Mouse (Mus musculus) MEL (cell line): ENCODE data around the gene Prkcq. TPM values are rescaled to one million over a fixed set of nuclear protein-coding genes. Genes with fewer than 3 reads are reported as not detected.

Source experiments
- DNase-seq: peaks from one replicate; pipeline ENCODE4 v3.0.0; 2011; ENCODE audit warnings: low read depth, low spot score
- H3K27ac ChIP-seq: 2 replicates; pipeline ENCODE4 v1.5.1; 2012; ENCODE audit warnings: low read depth, mild to moderate bottlenecking, control low read depth, low read length, moderate library complexity; ENCODE audit not compliant: control insufficient read depth
- H3K27me3 ChIP-seq, 2 experiments: fragments of 150-350 bp in 1 of 2; sonication (generic) in 1 of 2; 2 replicates each; pipeline ENCODE4 v1.6.1; 2012; ENCODE audit warnings: low read length in 2 of 2, mild to moderate bottlenecking in 2 of 2, improper control_type of control experiment in 1 of 2, moderate library complexity in 1 of 2; ENCODE audit not compliant: insufficient read depth in 2 of 2, control insufficient read depth in 1 of 2
- H3K36me3 ChIP-seq, 2 experiments: 2 replicates each; pipeline ENCODE4 v1.6.1; 2012 to 2014; ENCODE audit warnings: low read length in 2 of 2, improper control_type of control experiment in 1 of 2, inconsistent platforms in 1 of 2, mild to moderate bottlenecking in 1 of 2; ENCODE audit not compliant: insufficient read depth in 2 of 2, control insufficient read depth in 1 of 2
- H3K4me1 ChIP-seq, 2 experiments: fragments of 150-350 bp in 1 of 2; sonication (generic) in 1 of 2; 2 replicates each; pipeline ENCODE4 v1.6.1; 2012; ENCODE audit warnings: low read length in 2 of 2, improper control_type of control experiment in 1 of 2, mild to moderate bottlenecking in 1 of 2; ENCODE audit not compliant: insufficient read depth in 2 of 2, control insufficient read depth in 1 of 2
- H3K4me3 ChIP-seq, 2 experiments: fragments of 150-350 bp in 1 of 2; sonication (generic) in 1 of 2; 2 replicates each; pipeline ENCODE4 v1.5.1; 2012; ENCODE audit warnings: low read depth in 2 of 2, low read length in 2 of 2, mild to moderate bottlenecking in 2 of 2, moderate library complexity in 2 of 2, control low read depth in 1 of 2, improper control_type of control experiment in 1 of 2; ENCODE audit not compliant: control insufficient read depth in 1 of 2, insufficient read depth in 1 of 2
- H3K79me2 ChIP-seq: 2 replicates; pipeline ENCODE4 v1.6.1; 2012; ENCODE audit warnings: mild to moderate bottlenecking, low read length, moderate library complexity; ENCODE audit not compliant: control insufficient read depth, poor library complexity, insufficient read depth
- H3K9ac ChIP-seq: 2 replicates; pipeline ENCODE4 v1.6.1; 2012; ENCODE audit warnings: low read depth, mild to moderate bottlenecking, control low read depth, low read length, moderate library complexity; ENCODE audit not compliant: control insufficient read depth, poor library complexity, severe bottlenecking
- H3K9me3 ChIP-seq: fragments of 150-350 bp; sonication (generic); replicated peaks from 2 replicates; pipeline ENCODE4 v1.6.1; 2012; ENCODE audit warnings: mild to moderate bottlenecking, low read length, improper control_type of control experiment, moderate library complexity; ENCODE audit not compliant: insufficient read depth
- CHD1 ChIP-seq: IDR thresholded peaks from 2 replicates; pipeline ENCODE4 v1.6.1; 2012; ENCODE audit warnings: low read depth, mild to moderate bottlenecking, inconsistent platforms, low read length, improper control_type of control experiment
- E2F4 ChIP-seq: IDR thresholded peaks from 2 replicates; pipeline ENCODE4 v1.6.1; 2011; ENCODE audit warnings: low read depth, low read length, improper control_type of control experiment, borderline replicate concordance
- ELF1 ChIP-seq: IDR thresholded peaks from 2 replicates; pipeline ENCODE4 v1.6.1; 2014; ENCODE audit warnings: low read depth, mild to moderate bottlenecking, inconsistent platforms, low read length, improper control_type of control experiment, moderate library complexity
- GABPA ChIP-seq: IDR thresholded peaks from 2 replicates; pipeline ENCODE4 v1.6.1; 2012; ENCODE audit warnings: low read depth, mild to moderate bottlenecking, inconsistent platforms, low read length, improper control_type of control experiment, moderate library complexity
- GATA1 ChIP-seq: IDR thresholded peaks from 2 replicates; pipeline ENCODE4 v1.6.1; 2011; ENCODE audit warnings: low read depth, low read length, improper control_type of control experiment
- HCFC1 ChIP-seq: IDR thresholded peaks from 2 replicates; pipeline ENCODE4 v1.6.1; 2012; ENCODE audit warnings: low read depth, mild to moderate bottlenecking, inconsistent platforms, low read length, improper control_type of control experiment, moderate library complexity
- JUND ChIP-seq: IDR thresholded peaks from 2 replicates; pipeline ENCODE4 v1.6.1; 2011; ENCODE audit warnings: low read depth, mild to moderate bottlenecking, improper control_type of control experiment, low read length
- MAX ChIP-seq: IDR thresholded peaks from 2 replicates; pipeline ENCODE4 v1.6.1; 2011; ENCODE audit warnings: low read length, improper control_type of control experiment
- MEF2A ChIP-seq: IDR thresholded peaks from 2 replicates; pipeline ENCODE4 v1.6.1; 2014; ENCODE audit warnings: low read depth, mild to moderate bottlenecking, inconsistent platforms, low read length, improper control_type of control experiment; ENCODE audit not compliant: poor library complexity, insufficient replicate concordance, severe bottlenecking; ENCODE audit errors: extremely low read depth
- MXI1 ChIP-seq: IDR thresholded peaks from 2 replicates; pipeline ENCODE4 v1.6.1; 2011; ENCODE audit warnings: mild to moderate bottlenecking, low read depth, low read length, improper control_type of control experiment
- MYC ChIP-seq: IDR thresholded peaks from 2 replicates; pipeline ENCODE4 v1.6.1; 2011; ENCODE audit warnings: low read depth, mild to moderate bottlenecking, low read length, improper control_type of control experiment, moderate library complexity
- NELFE ChIP-seq: IDR thresholded peaks from 2 replicates; pipeline ENCODE4 v1.6.1; 2011; ENCODE audit warnings: low read depth, low read length, improper control_type of control experiment
- POLR2AphosphoS2 ChIP-seq: IDR thresholded peaks from 2 replicates; pipeline ENCODE4 v1.6.1; 2011; ENCODE audit warnings: low read length, improper control_type of control experiment
- RCOR1 ChIP-seq: IDR thresholded peaks from 2 replicates; pipeline ENCODE4 v1.6.1; 2012; ENCODE audit warnings: low read depth, mild to moderate bottlenecking, inconsistent platforms, low read length, improper control_type of control experiment
- SMC3 ChIP-seq: IDR thresholded peaks from 2 replicates; pipeline ENCODE4 v1.6.1; 2011; ENCODE audit warnings: low read depth, low read length, improper control_type of control experiment
- TAL1 ChIP-seq: IDR thresholded peaks from 2 replicates; pipeline ENCODE4 v1.6.1; 2012; ENCODE audit warnings: mild to moderate bottlenecking, inconsistent platforms, low read length, moderate library complexity, mixed read lengths
- TBP ChIP-seq: IDR thresholded peaks from 2 replicates; pipeline ENCODE4 v1.8.0; 2011; ENCODE audit warnings: low read depth, low read length, improper control_type of control experiment
- UBTF ChIP-seq: IDR thresholded peaks from 2 replicates; pipeline ENCODE4 v1.6.1; 2012; ENCODE audit warnings: low read depth, mild to moderate bottlenecking, inconsistent platforms, low read length, improper control_type of control experiment, moderate library complexity, borderline replicate concordance; ENCODE audit not compliant: insufficient read depth
- USF2 ChIP-seq, 2 experiments: IDR thresholded peaks; 2 replicates each; pipeline ENCODE4 v1.6.1; 2011 to 2012; ENCODE audit warnings: improper control_type of control experiment in 2 of 2, low read length in 2 of 2, borderline replicate concordance in 1 of 2, inconsistent platforms in 1 of 2, low read depth in 1 of 2, mild to moderate bottlenecking in 1 of 2; ENCODE audit not compliant: insufficient read depth in 1 of 2
- ZC3H11A ChIP-seq: IDR thresholded peaks from 2 replicates; pipeline ENCODE4 v1.6.1; 2012; ENCODE audit warnings: low read depth, mild to moderate bottlenecking, inconsistent platforms, low read length, improper control_type of control experiment
- ZMIZ1 ChIP-seq: IDR thresholded peaks from 2 replicates; pipeline ENCODE4 v1.6.1; 2012; ENCODE audit warnings: low read depth, mild to moderate bottlenecking, inconsistent platforms, low read length, improper control_type of control experiment, moderate library complexity
- ZNF384 ChIP-seq: IDR thresholded peaks from 2 replicates; pipeline ENCODE4 v1.6.1; 2012; ENCODE audit warnings: low read depth, mild to moderate bottlenecking, inconsistent platforms, low read length, improper control_type of control experiment
- polyA plus RNA-seq, 2 experiments: library from polyadenylated mRNA; stranded (reverse) in 1 of 2; unstranded in 1 of 2; fragments of >175 nt in 1 of 2; fragments of >200 nt in 1 of 2; gene quantifications; 2 replicates each; pipeline versions ENCODE4 v1.2.1 to v1.2.4; 2012; ENCODE audit warnings: low replicate concordance in 2 of 2, low read depth in 1 of 2; ENCODE audit not compliant: insufficient read length in 2 of 2, insufficient read depth in 1 of 2, missing spikeins in 1 of 2
- total RNA-seq: library from RNA; depleted of rRNA; stranded (reverse); fragments of 300-350 nt; gene quantifications from 2 replicates; pipeline ENCODE4 v1.2.3, GENCODE M21; 2012

Gene Prkcq
- total and polyA plus RNA-seq, 3 experiments, result 0.12 to 0.19 TPM; not detected in 1

DNA sequence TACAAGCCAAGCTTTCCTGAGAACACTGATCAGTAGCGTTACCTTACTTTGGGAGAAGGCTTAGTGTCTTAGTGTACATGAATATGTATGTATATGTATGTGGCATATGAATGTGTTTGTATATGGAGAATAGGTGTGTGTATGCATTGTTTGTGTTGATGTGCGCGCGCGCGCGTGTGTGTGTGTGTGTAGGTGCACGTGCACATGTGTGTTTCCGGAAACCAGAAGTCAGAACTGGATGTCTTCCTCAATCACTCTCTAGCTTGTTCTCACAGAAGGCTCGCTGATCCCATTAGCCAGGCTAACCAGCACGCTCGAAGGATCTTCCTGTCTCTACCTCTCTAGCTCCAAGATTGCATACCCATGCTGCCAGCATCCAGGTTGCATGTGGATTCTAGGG, 6.0 kb downstream of the Prkcq start:
- Histone ChIP-seq H3K4me1 (no peaks in the 10 kb centered on the region), H3K27ac (no peak overlapping the region), H3K9ac (no peak overlapping the region)
- TF ChIP-seq SMC3 (no peak), JUND (no peak), MXI1 (no peak), USF2 (IDR thresholded peaks at IDR 0.05; ENCODE audit: borderline replicate concordance in 1 of 2, insufficient read depth in 1 of 2, low read depth in 1 of 2, low read length in 2 of 2) (no peak), MAX (no peak), ELF1 (no peak), MYC (no peak)
- TF ChIP-seq, all 39 proteins: peak for 0
- Histone ChIP-seq H3K4me3 (no peak overlapping the region), H3K36me3 (no peaks in the 10 kb centered on the region), H3K9me3 (no peaks in the 10 kb centered on the region), H3K79me2 (no peaks in the 10 kb centered on the region), H3K27me3 (peaks cover 12 to 23% of the 10 kb centered on the region in 2 experiments)
- no peak for DNase-seq

DNA sequence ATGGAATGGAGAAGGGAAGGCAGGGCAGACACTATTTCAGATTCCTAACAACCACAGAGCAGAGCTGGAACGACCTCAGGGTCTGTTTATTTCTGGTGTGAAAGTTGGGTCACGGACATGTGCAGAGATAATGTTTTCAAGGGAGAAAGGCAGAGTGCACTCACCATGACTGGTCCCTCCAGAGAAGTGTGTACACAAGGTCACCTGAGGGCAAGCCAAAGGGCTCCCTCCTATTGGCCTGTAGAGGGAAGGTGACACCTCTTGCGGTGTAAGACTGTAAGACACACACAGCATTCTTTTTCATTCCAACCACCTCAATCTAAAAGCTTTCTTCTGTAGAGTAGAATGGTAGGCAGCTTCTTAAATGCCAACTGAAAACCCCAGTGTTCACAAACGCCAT, 9.6 kb downstream of the Prkcq start:
- Histone ChIP-seq H3K9ac (no peak overlapping the region), H3K36me3 (no peaks in the 10 kb centered on the region), H3K9me3 (no peaks in the 10 kb centered on the region), H3K4me1 (peaks cover 0 to under 1% of the 10 kb centered on the region in 2 experiments; a peak in 1 of 4 replicates), H3K27me3 (peaks cover 2 to 10% of the 10 kb centered on the region in 2 experiments), H3K79me2 (no peaks in the 10 kb centered on the region), H3K4me3 (no peak overlapping the region), H3K27ac (no peak overlapping the region)
- TF ChIP-seq RCOR1, result no peak
- no peak for TF ChIP-seq GATA1
- no peak for TF ChIP-seq HCFC1
- TF ChIP-seq MAX, result no peak
- no peak for TF ChIP-seq POLR2AphosphoS2
- no peak for TF ChIP-seq TAL1
- no peak for TF ChIP-seq E2F4
- TF ChIP-seq TBP, result no peak
- TF ChIP-seq CHD1, result no peak
- no peak for TF ChIP-seq JUND
- no peak for TF ChIP-seq ZMIZ1
- no peak for TF ChIP-seq MYC
- TF ChIP-seq SMC3, result no peak
- TF ChIP-seq NELFE, result no peak
- TF ChIP-seq ZNF384, result no peak
- TF ChIP-seq UBTF, result no peak
- TF ChIP-seq ZC3H11A, result no peak
- TF ChIP-seq MEF2A, result no peak
- TF ChIP-seq MXI1, result no peak
- TF ChIP-seq GABPA, result no peak
- DNase-seq, result no peak
